Mouse (Mus musculus) G1E (cell line): ENCODE results near the gene Dact3. TPM values are rescaled to one million over a fixed set of nuclear protein-coding genes. Genes with fewer than 3 reads are reported as not detected.

Source experiments
- ATAC-seq: 2 replicates; pipeline ENCODE4 v1.8.0; 2016; ENCODE audit warnings: mild to moderate bottlenecking; ENCODE audit not compliant: insufficient number of reproducible peaks, poor library complexity, low FRiP score, severe bottlenecking; ENCODE audit errors: extremely low read depth
- DNase-seq: peaks from one replicate; pipeline ENCODE4 v3.0.0; 2012; ENCODE audit warnings: low spot score
- H3K27me3 ChIP-seq: 2 replicates; pipeline ENCODE4 v1.6.1; 2012; ENCODE audit warnings: mild to moderate bottlenecking, low read length, inconsistent platforms; ENCODE audit not compliant: insufficient read depth
- H3K36me3 ChIP-seq: replicated peaks from 2 replicates; pipeline ENCODE3; 2012; ENCODE audit warnings: mild to moderate bottlenecking, inconsistent platforms
- H3K4me1 ChIP-seq: 2 replicates; pipeline ENCODE4 v1.6.1; 2012; ENCODE audit warnings: low read depth, low read length, inconsistent platforms, mixed read lengths; ENCODE audit not compliant: insufficient read depth
- H3K4me3 ChIP-seq: 2 replicates; pipeline ENCODE4 v1.5.1; 2012; ENCODE audit warnings: low read depth, mild to moderate bottlenecking, inconsistent platforms, low read length, moderate library complexity, mixed read lengths
- H3K9me3 ChIP-seq: replicated peaks from 2 replicates; pipeline ENCODE4 v1.6.1; 2012; ENCODE audit warnings: inconsistent platforms
- CTCF ChIP-seq: IDR thresholded peaks from 2 replicates; pipeline ENCODE4 v1.5.1; 2012; ENCODE audit warnings: low read depth, low read length, inconsistent platforms, mixed read lengths
- GATA1 ChIP-seq: IDR thresholded peaks from 2 replicates; pipeline ENCODE4 v1.6.1; 2012; ENCODE audit warnings: borderline replicate concordance, low read length, inconsistent platforms, mixed read lengths
- GATA2 ChIP-seq: IDR thresholded peaks from 2 replicates; pipeline ENCODE4 v1.6.1; 2012; ENCODE audit warnings: low read depth, low read length, inconsistent platforms, borderline replicate concordance
- POLR2AphosphoS5 ChIP-seq: IDR thresholded peaks from 2 replicates; pipeline ENCODE4 v1.6.1; 2012; ENCODE audit warnings: low read depth, low read length, inconsistent platforms; ENCODE audit not compliant: insufficient replicate concordance
- TAL1 ChIP-seq: conservative IDR thresholded peaks from 2 replicates; pipeline ENCODE4 v1.6.1; 2012; ENCODE audit warnings: low read depth, low read length, inconsistent platforms, mixed read lengths
- polyA plus RNA-seq: library from polyadenylated mRNA; stranded (reverse); fragments of >175 nt; gene quantifications from 2 replicates; pipeline ENCODE4 v1.2.3, GENCODE M21; 2012
- total RNA-seq, 2 experiments: library from RNA; stranded (forward) in 1 of 2; stranded (reverse) in 1 of 2; fragments of 200-1000 nt in 1 of 2; fragments of >200 nt in 1 of 2; fragmentation: Nextera tagmentation in 1 of 2; gene quantifications; 2 replicates each; pipeline ENCODE4 v1.2.3; 2014 to 2017

The Dact3 gene
- total and polyA plus RNA-seq, 3 experiments, result 0.05 to 0.30 (median 0.28) TPM

GRCm38 (mm10) chr7:16839427-16840108 lies 35.5 kb upstream of the Dact3 start:
- ATAC-seq, result no peak
- H3K27me3 ChIP-seq, result no peaks in the 10 kb centered on the region
- H3K9me3 ChIP-seq, result no peaks in the 10 kb centered on the region
- no peak for DNase-seq
- peaks cover 69% of the 10 kb centered on the region for H3K36me3 ChIP-seq
- no peak for TF ChIP-seq TAL1
- H3K4me1 ChIP-seq, result peaks cover 51% of the 10 kb centered on the region
- no peak overlapping the region for H3K4me3 ChIP-seq

- TF ChIP-seq POLR2AphosphoS5 (no peak), GATA1 (no peak), CTCF (no peak), TAL1 (no peak), GATA2 (no peak)
- H3K9me3 ChIP-seq, result no peaks in the 10 kb centered on the region
- DNase-seq (no peak), ATAC-seq (no peak)
- peaks cover 64% of the 10 kb centered on the region for H3K36me3 ChIP-seq
- no peaks in the 10 kb centered on the region for H3K27me3 ChIP-seq
- H3K4me3 ChIP-seq, result no peak overlapping the region
- peaks cover 57% of the 10 kb centered on the region for H3K4me1 ChIP-seq
These were observed 35.0 kb upstream of the Dact3 start for GRCm38 (mm10) chr7:16840109-16840491.

- H3K27me3 ChIP-seq, result no peaks in the 10 kb centered on the region
- DNase-seq (no peak), ATAC-seq (no peak)
- H3K4me1 ChIP-seq, result peaks cover 64% of the 10 kb centered on the region
- no peaks in the 10 kb centered on the region for H3K9me3 ChIP-seq
- TF ChIP-seq GATA2 (no peak), GATA1 (no peak), POLR2AphosphoS5 (no peak), TAL1 (no peak), CTCF (no peak)
- H3K36me3 ChIP-seq, result peaks cover 68% of the 10 kb centered on the region
- H3K4me3 ChIP-seq, result no peak overlapping the region
These were observed 34.0 kb upstream of the Dact3 start for GRCm38 (mm10) chr7:16841078-16841477.

- Histone ChIP-seq H3K4me3 (peak overlapping the region; percentile 76; the same call in 1 of the 2 replicates), H3K27me3 (no peaks in the 10 kb centered on the region), H3K4me1 (peaks cover 64% of the 10 kb centered on the region), H3K9me3 (no peaks in the 10 kb centered on the region), H3K36me3 (peaks cover 69% of the 10 kb centered on the region)
- TF ChIP-seq TAL1 (no peak), POLR2AphosphoS5 (no peak), CTCF (no peak), GATA2 (no peak), GATA1 (no peak)
- ATAC-seq (no peak), DNase-seq (no peak)
These were observed 33.3 kb upstream of the Dact3 start for GRCm38 (mm10) chr7:16841561-16842560.

- Histone ChIP-seq H3K4me3 (peak within 1 kb of the TSS; percentile 76), H3K27me3 (no peaks in the 10 kb centered on the region), H3K4me1 (peaks cover 67% of the 10 kb centered on the region), H3K9me3 (no peaks in the 10 kb centered on the region), H3K36me3 (peaks cover 69% of the 10 kb centered on the region)
- TF ChIP-seq GATA2 (no peak), GATA1 (no peak), TAL1 (no peak), CTCF (no peak), POLR2AphosphoS5 (no peak)
- peak; percentile 96 for DNase-seq
- peak; percentile 88 for ATAC-seq
These were observed 32.5 kb upstream of the Dact3 start, which contains the start of gene Prkd2 for GRCm38 (mm10) chr7:16842645-16843063. Prkd2 (plus strand) TSS chr7:16842902.

GRCm38 (mm10) chr7:16843441-16844171 lies 31.5 kb upstream of the Dact3 start:
- ATAC-seq (no peak), DNase-seq (peak; percentile 47)
- Histone ChIP-seq H3K36me3 (peaks cover 68% of the 10 kb centered on the region), H3K9me3 (no peaks in the 10 kb centered on the region), H3K4me3 (peak overlapping the region; percentile 76), H3K4me1 (peaks cover 59% of the 10 kb centered on the region), H3K27me3 (no peaks in the 10 kb centered on the region)
- TF ChIP-seq GATA2 (no peak), GATA1 (no peak), POLR2AphosphoS5 (no peak), TAL1 (no peak), CTCF (no peak)
